Mouse (Mus musculus): Measurements from ENCODE around the gene Olfr128. TPM values are rescaled to one million over a fixed set of nuclear protein-coding genes. Genes with fewer than 3 reads are reported as not detected.

Gene Olfr128
- polyA plus RNA-seq (2015; fragmentation: Nextera tagmentation; extraction: Ambion mirVana) = not detected in 2 replicates

GRCm38 (mm10) chr17:37920248-37920647, at the start of gene Olfr128:
Gene Olfr128 (plus strand): TSS chr17:37920548.

GRCm38 (mm10) chr17:37900137-37900536, 20.2 kb upstream of the Olfr128 start, which contains the start of gene Olfr127:
Gene Olfr127 (plus strand): TSS chr17:37900437.

GRCm38 (mm10) chr17:37952979-37953378, 32.6 kb downstream of the Olfr128 start, which contains the start of gene Olfr761:
Gene Olfr761 (minus strand): TSS chr17:37953079.

Other genes starting within 250 kb of the Olfr128 start
- not detected in 2 replicates for gene Olfr119, start 224.0 kb upstream of the Olfr128 start, polyA plus RNA-seq (2015; fragmentation: Nextera tagmentation; extraction: Ambion mirVana)
- gene Olfr120, start 198.7 kb upstream of the Olfr128 start, polyA plus RNA-seq (2015; fragmentation: Nextera tagmentation; extraction: Ambion mirVana) = not detected in 2 replicates
- gene Olfr121, start 171.7 kb upstream of the Olfr128 start, polyA plus RNA-seq (2015; fragmentation: Nextera tagmentation; extraction: Ambion mirVana) = not detected in 2 replicates
- gene Olfr122, start 151.9 kb upstream of the Olfr128 start, polyA plus RNA-seq (2015; fragmentation: Nextera tagmentation; extraction: Ambion mirVana) = not detected in 2 replicates
- gene Olfr123, start 127.0 kb upstream of the Olfr128 start, polyA plus RNA-seq (2015; fragmentation: Nextera tagmentation; extraction: Ambion mirVana) = not detected in 2 replicates
- not detected in 2 replicates for gene Olfr124, start 120.7 kb upstream of the Olfr128 start, polyA plus RNA-seq (2015; fragmentation: Nextera tagmentation; extraction: Ambion mirVana)
- gene Olfr125, start 87.6 kb upstream of the Olfr128 start, polyA plus RNA-seq (2015; fragmentation: Nextera tagmentation; extraction: Ambion mirVana) = not detected in 2 replicates
- gene Olfr126, start 73.1 kb upstream of the Olfr128 start, polyA plus RNA-seq (2015; fragmentation: Nextera tagmentation; extraction: Ambion mirVana) = not detected in 2 replicates
- gene Olfr127, start 20.1 kb upstream of the Olfr128 start, polyA plus RNA-seq (2015; fragmentation: Nextera tagmentation; extraction: Ambion mirVana) = not detected in 2 replicates
- gene Olfr761, start 32.5 kb downstream of the Olfr128 start, polyA plus RNA-seq (2015; fragmentation: Nextera tagmentation; extraction: Ambion mirVana) = not detected in 2 replicates
- not detected in 2 replicates for gene Olfr129, start 139.5 kb downstream of the Olfr128 start, polyA plus RNA-seq (2015; fragmentation: Nextera tagmentation; extraction: Ambion mirVana)
- not detected in 2 replicates for gene Olfr130, start 143.4 kb downstream of the Olfr128 start, polyA plus RNA-seq (2015; fragmentation: Nextera tagmentation; extraction: Ambion mirVana)
- not detected in 2 replicates for gene Olfr131, start 168.1 kb downstream of the Olfr128 start, polyA plus RNA-seq (2015; fragmentation: Nextera tagmentation; extraction: Ambion mirVana)
- gene Olfr132, start 214.0 kb downstream of the Olfr128 start, polyA plus RNA-seq (2015; fragmentation: Nextera tagmentation; extraction: Ambion mirVana) = not detected in 2 replicates
- not detected in 2 replicates for gene Olfr133, start 224.7 kb downstream of the Olfr128 start, polyA plus RNA-seq (2015; fragmentation: Nextera tagmentation; extraction: Ambion mirVana)

Data from adrenal gland, postnatal 0 days (tissue).